Mouse (Mus musculus): Measurements from ENCODE around the gene Tmem132a.

Gene Tmem132a

DNA sequence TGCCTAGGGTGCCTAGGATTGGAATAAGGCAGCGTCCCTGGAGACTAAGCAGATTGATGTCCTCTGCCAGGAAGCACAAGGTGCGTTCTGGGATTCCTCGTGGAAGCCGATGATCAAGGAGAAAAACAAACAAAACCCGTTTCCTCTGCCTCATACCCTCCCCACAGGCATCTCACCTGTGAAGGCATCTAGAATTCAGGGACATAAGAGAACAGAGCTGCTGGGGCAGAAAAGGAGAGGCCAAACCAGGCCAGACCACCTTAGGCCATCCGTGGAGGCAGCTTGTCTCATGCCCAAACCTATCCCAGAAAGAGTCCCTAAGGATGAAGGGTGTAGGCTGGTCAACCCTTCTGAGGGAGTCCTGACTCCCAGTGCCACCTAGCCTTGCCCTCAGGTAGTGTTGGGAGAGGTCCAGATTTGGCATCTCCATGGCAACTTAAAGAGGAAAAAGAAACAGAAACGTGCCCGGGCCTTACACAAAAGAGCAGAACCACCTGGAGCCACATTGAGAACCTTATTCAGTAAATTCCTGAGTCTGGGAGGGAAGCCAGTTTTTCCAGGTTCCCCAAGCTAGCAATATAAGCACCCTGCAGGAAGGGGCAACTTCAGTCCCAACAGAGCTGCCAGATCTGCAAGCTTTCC, at the start of gene Tmem132a:
Tmem132a (minus strand) TSS at position 55 of the 642 bp plus-strand sequence.
- DNase-seq, result peak in 1 of 2 experiments; percentile 72

DNA sequence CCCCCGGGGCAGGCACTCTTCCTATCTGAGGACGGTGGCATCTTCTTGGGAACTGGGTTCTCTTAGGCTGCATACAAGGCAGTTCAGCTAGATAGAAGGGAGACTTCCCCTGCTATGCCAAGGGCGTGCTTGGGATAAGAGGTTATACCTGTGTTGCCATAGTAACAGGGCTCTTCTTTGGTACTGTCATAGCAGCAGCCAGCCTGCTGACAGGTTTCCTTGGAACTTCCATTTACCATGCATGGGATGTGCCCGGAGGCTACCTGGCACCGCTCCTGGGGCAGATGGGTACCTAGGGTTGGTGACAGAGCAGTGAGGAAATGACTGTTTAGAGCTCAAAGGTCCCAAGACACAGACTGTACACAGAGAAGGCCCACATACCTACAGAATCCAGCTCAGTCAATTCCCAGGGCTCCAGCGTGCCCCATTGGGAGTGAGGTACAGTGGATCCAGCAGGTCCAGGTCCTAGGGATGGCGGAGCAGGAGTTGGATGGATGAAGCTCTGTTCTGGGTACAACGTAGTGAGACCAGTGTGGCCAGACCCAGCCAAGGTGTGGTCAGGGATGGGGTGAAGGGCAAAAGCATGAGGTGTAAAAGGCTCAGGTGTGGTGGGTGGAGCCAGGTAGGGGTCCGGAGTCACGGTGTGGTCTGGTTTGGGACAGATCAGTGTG, 48.7 kb upstream of the Tmem132a start:
- DNase-seq, result peak; percentile 32 to 59

DNA sequence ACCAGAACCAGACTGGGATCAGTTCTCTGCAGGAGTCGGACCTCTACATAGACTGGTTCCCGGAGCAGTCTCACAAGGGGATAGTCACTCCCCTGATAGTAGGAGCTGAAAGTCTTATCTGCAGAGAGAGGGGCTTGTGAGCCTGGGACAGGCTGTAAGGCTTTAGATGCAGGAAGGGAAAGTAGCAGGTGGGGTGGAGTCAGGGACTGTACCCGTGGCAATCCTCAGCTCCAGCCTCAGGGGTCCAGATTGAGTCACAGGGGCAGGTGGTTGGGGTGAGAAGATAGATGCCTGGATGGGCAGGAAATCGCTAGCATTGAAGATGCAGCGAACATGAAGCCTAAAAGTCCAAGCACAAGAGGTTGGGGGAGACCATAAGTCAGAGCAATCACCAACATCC, 46.8 kb upstream of the Tmem132a start:
- no peak for DNase-seq

DNA sequence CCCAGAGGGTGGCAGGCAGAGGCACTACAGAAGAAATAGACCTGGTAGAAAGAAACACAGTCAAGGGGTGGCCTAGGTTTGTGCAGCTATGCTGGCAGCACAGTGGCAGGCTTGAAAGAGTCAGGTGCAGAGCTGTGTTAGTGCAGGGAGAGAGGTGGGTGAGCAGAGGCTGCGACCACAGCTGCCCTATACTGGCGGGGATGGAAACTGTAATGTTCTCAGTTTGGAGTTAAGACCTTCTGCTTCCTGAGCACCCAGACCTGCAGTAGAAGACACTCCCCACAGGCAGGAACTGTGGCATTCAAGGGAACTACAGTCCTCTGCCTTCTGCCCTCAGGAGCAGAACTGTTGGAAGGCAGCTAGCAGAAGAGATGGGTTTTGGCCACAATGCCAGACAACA, 45.1 kb upstream of the Tmem132a start:
- no peak for DNase-seq

DNA sequence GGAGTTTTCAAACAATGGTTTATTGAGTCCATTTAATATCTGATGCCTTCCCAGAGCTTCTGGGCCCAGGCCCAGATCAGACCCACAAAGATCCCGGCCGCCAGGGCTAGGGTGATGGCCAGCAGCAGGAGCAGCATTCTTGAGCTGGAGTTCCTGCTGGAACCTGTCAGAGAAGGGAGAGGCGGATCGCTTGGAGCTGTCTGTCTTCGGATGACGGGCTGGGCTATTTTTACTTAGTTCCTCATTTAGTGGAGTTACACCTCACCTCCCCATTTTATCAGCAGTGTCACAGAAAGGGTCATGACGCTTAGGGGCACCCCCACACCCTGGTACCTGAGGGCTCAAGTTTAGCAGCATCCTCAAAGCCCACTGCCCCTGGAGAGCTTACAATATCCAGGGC, 44.6 kb upstream of the Tmem132a start:
- DNase-seq, result no peak

DNA sequence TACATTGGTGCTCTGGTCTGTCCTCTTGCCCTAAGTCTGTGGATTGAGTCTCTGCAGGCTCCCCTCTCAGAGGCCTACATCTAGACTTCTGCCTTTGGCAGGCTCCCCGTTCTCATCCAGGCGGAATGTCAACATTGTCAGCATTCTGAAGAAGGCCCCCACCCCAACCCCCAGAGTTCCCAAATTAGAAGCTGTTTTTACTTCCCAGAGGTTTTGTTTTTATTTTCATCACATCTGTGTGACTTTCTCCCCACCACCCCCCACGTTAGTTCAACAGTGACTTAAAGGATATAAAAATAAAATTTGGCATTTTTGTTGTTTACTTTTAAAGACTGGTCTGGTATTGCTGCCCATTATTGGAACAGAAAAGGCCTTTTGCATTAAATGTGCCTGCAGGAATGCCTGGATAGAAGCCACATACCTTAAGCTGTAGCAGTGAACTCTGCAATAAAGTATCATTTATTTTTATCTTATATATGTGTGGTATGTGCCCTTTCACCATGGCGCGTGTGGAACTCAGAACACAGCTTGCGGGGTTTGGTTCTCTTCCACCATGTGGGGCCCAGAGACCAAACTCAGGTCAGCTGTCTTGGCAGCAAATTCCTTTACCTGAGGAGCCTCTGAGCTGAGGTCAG, 39.5 kb upstream of the Tmem132a start:
- no peak for DNase-seq

DNA sequence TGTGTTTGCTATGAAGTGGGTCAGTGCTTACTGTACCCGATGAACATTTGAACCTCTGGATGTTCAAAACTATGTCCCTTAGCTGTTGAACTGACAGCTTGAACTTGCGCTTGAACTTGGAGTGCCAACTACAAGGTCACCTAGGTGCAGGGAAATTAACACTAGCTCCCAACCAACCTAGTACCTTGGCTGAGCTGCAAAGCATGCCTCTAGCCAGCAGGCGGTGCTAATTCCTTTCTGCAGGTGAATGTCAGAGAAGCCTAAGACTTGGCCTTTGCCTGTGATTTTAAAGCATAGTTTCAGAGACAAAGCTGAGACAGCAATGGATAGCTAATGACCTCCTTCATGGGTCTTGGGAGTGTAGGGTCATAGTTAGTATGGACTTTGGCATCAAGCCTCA, 38.2 kb upstream of the Tmem132a start:
- DNase-seq, result peak; percentile 70 to 79

DNA sequence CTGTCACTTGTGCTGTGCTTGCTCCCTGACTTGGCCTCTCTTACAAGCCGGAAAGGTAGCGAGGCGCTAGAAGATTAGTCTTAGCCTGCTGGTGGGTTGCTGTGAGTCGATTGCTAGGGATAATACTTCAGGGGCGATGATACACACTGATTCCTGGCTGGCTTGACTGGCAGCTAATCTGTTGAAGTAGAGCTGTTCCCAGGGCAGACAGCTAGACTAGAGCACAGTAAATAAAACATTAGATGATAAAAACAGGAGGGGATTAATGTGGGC, 35.9 kb upstream of the Tmem132a start:
- no peak for DNase-seq

DNA sequence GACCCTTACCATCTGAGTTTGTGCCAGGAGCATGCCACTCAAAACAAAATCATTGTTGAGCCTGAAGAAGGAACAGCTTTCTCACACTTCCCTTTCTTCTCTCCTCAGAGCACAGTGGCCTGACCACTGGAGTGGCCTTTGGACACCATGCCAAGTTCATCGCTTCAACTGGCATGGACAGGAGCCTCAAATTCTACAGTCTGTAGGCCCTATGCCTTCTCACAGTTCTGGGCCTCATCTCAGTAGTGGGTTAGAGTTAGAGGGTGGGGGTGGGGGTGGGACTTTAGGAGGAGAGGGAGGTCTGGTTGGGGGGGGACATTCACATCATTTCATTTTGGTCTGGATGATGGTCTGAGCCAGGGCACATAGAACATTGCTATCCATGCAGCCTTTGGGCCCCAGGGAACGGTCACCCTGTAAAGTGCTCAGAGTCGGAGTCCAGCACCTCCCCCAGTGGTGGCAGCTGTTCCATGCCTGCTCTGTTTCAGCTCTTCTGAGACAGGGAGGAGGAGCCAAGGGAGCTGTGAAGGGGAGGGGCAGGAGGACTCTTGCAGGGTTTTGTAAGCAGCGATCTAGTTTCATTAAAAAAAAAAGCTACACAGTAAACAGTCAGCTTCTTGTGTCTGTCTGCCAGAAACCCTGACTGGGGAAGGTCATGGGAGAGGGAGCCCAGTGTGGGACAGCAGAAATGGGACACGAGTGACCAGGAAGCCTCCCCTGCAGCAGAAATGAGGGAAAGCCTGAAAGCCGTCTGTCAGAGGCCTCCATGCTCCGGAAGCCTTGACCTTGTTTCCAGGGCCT, 35.4 kb upstream of the Tmem132a start:
- peak in 1 of 2 experiments; percentile 49 for DNase-seq

DNA sequence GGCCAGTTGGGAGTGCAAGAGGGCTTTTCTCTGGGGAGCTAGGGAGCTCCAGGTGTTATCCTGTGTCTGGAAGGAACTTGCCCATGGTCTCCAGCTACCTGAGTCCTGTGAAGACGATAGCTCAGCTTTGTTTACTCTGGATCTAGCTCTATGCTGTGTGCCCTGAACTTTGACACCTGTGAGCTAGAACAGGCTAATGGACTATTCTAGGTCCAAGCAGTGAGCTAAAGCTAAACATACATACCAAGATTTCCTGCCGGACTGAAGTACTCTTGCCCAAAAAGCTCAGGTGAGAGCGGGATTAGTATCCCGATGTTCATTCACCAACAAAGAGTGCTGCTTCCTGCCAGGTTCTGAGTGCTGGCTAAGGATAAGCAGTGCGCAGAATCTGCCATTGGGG, 34.8 kb upstream of the Tmem132a start:
- DNase-seq, result no peak

DNA sequence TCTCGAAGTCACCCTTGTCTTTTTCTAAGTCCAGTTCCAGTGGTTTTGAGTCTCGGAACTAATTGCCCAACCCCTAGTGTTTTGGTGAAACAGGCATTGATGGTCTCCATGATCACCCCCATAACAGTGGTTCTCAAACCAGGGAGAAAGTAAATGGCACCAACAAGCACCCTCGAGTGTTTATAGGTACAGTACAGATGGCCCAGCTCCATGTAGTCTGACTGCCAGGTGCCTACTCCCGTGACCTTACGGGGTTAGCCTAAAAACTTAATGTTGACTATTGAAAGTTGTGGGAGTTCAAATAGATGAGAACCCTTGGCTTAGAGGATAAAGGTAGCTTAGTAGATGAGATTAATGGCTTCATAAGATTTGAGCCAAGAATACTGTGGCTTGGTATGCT, 31.3 kb upstream of the Tmem132a start:
- no peak for DNase-seq

DNA sequence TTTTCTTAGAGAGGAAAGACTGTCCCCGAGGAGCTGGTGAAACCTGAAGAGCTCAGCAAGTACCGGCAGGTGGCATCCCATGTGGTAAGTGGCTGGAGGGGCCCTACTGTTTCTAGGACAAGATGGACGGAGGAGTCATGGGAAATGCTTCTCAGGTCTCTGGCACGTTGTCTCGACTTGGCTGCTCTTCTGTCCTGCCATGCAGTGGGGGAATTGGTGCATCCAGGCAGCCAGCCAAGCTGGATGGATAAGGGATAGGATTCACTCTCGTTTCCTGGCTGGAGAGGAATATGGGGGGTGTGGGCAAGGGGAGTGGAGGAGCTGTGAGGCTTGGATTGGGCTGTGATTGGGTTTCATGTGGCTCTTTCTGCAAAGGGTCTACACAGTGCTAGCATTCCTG, 30.6 kb upstream of the Tmem132a start:
- peak in 1 of 2 experiments; percentile 50 for DNase-seq

DNA sequence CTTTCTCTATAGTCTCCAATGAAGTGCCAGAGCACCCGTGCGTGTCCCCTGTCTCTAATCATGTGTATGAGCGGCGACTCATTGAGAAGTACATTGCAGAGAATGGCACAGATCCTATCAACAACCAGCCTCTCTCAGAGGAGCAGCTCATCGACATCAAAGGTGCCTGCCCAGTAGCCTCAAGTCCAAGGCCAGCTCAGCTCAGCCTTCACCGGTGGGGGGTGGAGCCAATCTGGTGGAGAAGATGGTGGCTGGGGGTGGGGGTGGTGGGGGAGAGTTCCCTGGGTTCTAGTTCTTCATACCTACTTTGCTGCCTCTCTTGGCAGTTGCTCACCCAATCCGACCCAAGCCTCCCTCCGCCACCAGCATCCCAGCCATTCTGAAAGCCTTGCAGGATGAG, 27.8 kb upstream of the Tmem132a start:
- no peak for DNase-seq

DNA sequence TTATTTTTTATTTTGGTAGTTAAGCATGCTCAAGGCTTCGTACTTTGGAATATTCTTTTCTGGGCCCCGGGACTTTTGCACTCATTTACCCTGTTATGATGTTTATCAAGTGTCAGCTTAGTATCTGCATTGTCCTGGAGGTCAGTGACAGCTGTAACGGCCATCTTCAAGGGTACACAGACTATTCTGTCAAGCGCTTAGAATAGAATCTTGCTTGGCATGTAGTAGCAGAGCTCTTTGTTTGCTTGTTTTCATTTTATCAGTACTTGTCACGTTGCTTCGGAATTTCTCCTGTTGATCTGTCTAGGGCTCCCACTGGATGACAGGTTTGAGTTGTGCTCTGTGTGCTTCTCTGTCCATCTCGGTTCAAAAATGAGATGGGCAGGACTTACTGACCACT, 27.1 kb upstream of the Tmem132a start:
- no peak for DNase-seq

DNA sequence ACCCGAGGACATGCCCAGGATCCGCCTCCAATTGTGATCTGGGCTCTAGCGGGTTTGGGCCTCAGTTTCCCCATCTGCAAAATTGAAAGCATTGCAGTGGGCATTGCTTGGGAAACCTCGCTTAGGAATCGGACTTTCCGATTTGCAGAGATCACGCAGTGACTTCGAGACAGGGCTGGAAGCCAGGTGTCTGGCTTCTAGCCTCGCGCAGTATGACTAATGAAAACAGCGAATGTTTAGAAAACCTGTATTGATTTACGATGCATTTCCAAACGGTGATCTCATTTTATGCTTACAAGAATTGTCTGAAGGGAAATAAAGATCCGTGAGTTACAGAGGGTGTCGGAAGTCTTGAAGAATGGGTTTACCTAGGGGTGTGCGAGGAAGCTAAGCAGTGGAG, 26.0 kb upstream of the Tmem132a start:
- DNase-seq, result no peak

DNA sequence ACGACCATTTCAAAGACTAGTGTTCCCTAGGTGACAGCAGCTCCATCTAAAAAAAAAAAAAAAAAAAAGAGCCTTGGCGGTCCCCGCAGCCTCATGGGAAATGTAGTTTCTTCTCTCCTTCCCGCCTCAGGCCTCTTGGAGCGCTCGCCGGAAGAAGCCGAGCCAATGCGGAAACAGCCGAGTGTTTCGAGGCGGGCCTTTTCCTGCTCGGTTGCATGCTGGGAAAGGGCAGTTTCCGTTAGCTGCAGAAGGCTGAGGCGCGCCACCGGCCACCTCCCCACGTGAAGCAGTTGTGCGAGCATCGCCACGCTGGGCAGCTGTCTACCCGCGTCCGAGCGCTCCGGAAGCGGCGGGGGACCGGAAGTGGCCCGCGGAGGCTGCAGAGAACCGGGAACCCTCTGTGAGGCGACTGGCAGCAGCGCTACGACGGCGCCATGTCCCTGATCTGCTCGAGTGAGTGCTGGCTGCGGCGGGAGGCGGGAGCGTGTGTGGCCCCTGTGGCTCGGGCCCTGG, 25.3 kb upstream of the Tmem132a start, which contains the start of gene Prpf19:
Prpf19 (plus strand) TSS at position 216 of the 513 bp plus-strand sequence.
- DNase-seq, result peak; percentile 99 to 100

DNA sequence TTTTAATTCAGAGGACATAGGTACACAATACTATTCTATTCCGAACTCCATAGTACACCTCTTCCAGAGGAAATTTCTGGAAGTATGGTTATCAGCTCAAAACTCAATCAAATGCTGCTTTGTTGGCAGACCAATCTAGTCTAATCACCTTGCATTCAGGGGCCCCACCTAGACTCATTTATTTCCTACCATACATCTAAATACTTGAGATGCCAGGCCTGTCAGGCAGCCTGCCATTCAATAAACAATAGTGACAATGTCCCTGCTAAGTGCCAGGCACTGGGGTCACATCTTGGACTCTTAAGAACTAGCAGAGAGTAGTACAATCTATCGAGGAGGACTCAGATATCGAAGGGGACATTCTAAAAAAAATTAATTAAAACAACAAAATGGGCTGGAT, 22.5 kb upstream of the Tmem132a start:
- no peak for DNase-seq

DNA sequence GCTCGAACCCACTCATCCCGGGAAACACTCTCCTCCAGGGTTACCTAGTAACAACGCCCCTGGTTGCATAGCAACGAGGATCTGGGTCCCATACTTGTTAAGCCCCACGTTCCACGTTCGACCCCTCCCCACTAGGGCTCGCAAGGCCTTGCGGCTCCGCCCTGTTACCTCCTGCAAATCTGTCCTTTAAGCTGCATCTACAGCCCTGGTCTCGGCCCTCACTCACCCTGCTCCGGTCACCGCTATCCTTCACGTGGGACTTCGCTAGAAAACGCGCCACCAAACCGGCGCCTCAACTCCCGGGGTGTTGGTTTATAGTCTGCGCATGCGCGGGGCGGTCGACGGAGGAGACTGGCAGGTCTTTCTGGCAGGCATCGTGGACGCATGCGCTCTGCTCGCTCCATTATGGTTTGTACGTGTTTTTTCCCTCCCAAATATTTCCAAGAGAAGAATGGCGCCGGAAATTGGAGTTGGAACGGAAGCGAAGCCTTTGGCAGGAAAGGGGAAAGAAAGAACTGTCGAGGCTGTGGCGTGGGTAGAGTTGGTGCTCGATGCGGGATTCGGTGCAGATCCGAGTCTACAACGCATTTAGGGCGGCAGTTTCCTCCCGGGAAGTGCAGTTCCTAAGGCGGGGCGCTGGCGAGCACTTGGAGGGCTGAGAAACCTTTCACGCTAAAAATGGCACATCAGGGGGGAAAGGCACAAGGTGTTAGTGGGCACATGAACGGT, 11.8 kb upstream of the Tmem132a start, which contains the start of gene Tmem109:
Tmem109 (minus strand) TSS at position 576 of the 729 bp plus-strand sequence.
- DNase-seq, result peak; percentile 94 to 97

DNA sequence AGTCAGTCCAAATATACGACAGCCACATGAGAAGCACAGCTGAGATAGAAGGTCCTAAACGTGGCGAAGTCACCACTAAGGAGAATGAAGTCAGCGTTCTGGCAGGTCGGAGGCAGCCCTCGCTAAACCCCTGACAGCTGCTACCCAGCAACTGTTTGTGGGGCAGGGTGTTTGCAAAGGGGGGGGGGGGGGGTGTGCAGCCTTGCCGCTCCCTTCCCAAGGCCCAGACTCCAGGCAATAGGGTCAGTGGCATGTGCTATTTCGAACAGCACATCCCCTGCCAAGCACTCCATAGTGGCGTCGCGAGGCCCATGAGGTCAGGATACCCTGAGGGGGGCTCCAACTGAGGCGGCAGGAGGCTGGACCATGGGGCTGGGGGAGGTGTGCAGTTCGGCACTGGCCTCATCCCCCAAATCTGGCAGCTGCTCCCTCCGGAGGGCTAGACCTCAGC, 11.3 kb upstream of the Tmem132a start:
- no peak for DNase-seq

DNA sequence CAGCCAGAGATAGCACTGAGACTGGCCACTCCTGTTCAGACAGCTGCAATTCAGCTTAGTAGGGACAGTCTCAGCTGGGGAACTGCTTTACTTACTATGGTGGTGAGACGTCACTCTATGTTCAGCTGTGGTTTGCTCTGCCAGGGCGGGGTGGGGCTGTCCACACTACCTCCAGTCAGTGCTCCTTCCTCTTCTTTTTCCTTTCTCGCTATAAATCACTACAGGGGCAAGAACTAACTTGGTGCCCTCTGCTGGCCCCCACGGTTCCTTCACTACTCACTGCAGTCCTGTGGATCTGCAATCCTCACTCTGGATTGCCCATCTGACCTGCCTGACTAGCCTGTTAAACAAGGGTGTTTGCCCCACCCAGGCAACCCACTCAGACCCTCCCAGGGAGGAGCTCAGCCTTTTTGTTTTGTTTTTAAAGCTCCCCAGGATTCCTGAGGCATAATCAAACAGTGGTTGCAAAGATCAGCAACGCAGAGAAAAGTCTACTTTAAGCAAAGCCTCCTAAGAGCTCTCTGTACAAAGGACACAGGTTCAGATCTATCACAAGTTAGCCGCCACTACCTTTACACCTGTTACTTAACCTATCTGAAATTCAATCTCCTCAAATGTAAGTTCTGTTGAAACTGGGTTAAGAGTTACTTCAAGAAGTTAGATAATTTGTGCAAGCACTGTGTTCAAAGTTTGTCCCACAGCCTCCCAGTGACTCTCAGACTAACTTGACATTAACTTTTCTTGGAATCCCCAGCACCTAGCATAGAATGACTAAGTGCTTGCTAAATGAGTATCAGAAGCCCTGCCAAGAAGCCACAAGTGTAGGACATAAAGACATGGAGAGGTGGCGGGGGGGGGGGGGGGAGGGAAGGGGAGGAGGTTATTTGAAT, 10.6 kb upstream of the Tmem132a start:
- peak; percentile 78 to 81 for DNase-seq

DNA sequence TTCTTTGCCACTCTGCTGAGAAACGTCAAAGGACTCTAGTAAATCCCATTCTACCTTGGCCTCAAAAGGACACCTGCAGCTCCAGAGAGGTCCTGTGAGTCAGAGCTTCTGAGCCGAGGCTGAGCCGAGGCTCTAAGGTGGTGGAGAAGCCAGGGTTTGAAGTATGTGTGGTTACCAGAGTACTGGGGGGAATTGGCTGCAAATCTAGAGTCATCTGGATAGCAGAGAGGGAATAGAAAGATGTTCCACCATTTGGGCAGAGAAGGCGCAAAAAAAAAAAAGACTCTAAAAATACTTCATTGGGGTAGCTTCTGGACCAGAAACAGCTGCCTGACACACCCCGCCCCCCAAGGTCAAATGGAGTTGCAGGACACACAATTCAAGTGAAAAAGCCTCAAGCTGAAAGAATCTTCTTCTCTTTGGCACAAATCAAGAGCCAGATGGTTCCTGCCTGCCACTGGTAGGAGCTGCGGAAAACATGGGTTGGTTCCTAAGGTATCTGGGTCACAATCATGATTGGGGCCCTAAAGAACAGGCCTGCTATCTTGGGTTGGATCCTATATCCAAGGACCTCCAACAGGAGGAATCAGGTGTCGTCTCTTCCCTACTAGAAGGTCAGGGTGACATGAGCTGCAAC, 8.6 kb upstream of the Tmem132a start:
- DNase-seq, result peak; percentile 79 to 80

All from cerebellum, postnatal 25 days (tissue).